Mouse (Mus musculus): Measurements from ENCODE around the gene Adnp. TPM values are rescaled to one million over a fixed set of nuclear protein-coding genes. Genes with fewer than 3 reads are reported as not detected.

Adnp gene
- 100 to 1,000 TPM; 107 to 121 TPM for total RNA-seq (2021)

GRCm38 (mm10) chr2:168206725-168207644, at the start of gene Adnp:
TSS of gene Adnp (minus strand) at chr2:168207112.
- intact Hi-C loops (cut with DNase I), result no loop called here
- DNase-seq (ENCODE audit: extremely low spot score in 1 of 2, low spot score in 2 of 2), result peak; percentile 93 to 99

GRCm38 (mm10) chr2:168256506-168256905, 49.6 kb upstream of the Adnp start:
- intact Hi-C loops (cut with DNase I), result no loop called here
- no peak for DNase-seq (ENCODE audit: extremely low spot score in 1 of 2, low spot score in 2 of 2)

- peak; percentile 48 to 55 for DNase-seq (ENCODE audit: extremely low spot score in 1 of 2, low spot score in 2 of 2)
- intact Hi-C loops (cut with DNase I), result no loop called here
Measured at GRCm38 (mm10) chr2:168253822-168254221, 46.9 kb upstream of the Adnp start.

- intact Hi-C loops (cut with DNase I), result no loop called here
Measured at GRCm38 (mm10) chr2:168252639-168253292, 45.9 kb upstream of the Adnp start.

GRCm38 (mm10) chr2:168250270-168250669, 43.4 kb upstream of the Adnp start:
- peak; percentile 81 to 82 for DNase-seq (ENCODE audit: extremely low spot score in 1 of 2, low spot score in 2 of 2)

More at GRCm38 (mm10) chr2:168252639-168253292, 45.9 kb upstream of the Adnp start:
- DNase-seq (ENCODE audit: extremely low spot score in 1 of 2, low spot score in 2 of 2), result peak in 1 of 2 experiments; percentile 32

GRCm38 (mm10) chr2:168248856-168249245, 41.9 kb upstream of the Adnp start:
- peak in 1 of 2 experiments; percentile 45 for DNase-seq (ENCODE audit: extremely low spot score in 1 of 2, low spot score in 2 of 2)
- intact Hi-C loops (cut with DNase I), result loop anchor here (1.0 kb wide), 1 partner anchor 196 kb away; no protein-coding TSS in a partner anchor

More at GRCm38 (mm10) chr2:168250270-168250669, 43.4 kb upstream of the Adnp start:
- intact Hi-C loops (cut with DNase I), result loop anchor here (2.0 kb wide), 1 partner anchor 379 kb away; no protein-coding TSS in a partner anchor

- no peak for DNase-seq (ENCODE audit: extremely low spot score in 1 of 2, low spot score in 2 of 2)
- intact Hi-C loops (cut with DNase I), result no loop called here
Measured at GRCm38 (mm10) chr2:168248167-168248855, 41.4 kb upstream of the Adnp start.

- no peak for DNase-seq (ENCODE audit: extremely low spot score in 1 of 2, low spot score in 2 of 2)
- intact Hi-C loops (cut with DNase I), result no loop called here
Measured at GRCm38 (mm10) chr2:168245571-168245970, 38.7 kb upstream of the Adnp start.

GRCm38 (mm10) chr2:168243278-168243677, 36.4 kb upstream of the Adnp start:
- DNase-seq (ENCODE audit: extremely low spot score in 1 of 2, low spot score in 2 of 2), result no peak
- intact Hi-C loops (cut with DNase I), result no loop called here

GRCm38 (mm10) chr2:168242841-168243240, 35.9 kb upstream of the Adnp start:
- no peak for DNase-seq (ENCODE audit: extremely low spot score in 1 of 2, low spot score in 2 of 2)
- intact Hi-C loops (cut with DNase I), result no loop called here

GRCm38 (mm10) chr2:168238335-168238734, 31.4 kb upstream of the Adnp start:
- intact Hi-C loops (cut with DNase I), result no loop called here
- DNase-seq (ENCODE audit: extremely low spot score in 1 of 2, low spot score in 2 of 2), result no peak

- intact Hi-C loops (cut with DNase I), result no loop called here
- no peak for DNase-seq (ENCODE audit: extremely low spot score in 1 of 2, low spot score in 2 of 2)
Measured at GRCm38 (mm10) chr2:168233286-168233685, 26.4 kb upstream of the Adnp start.

- no peak for DNase-seq (ENCODE audit: extremely low spot score in 1 of 2, low spot score in 2 of 2)
- intact Hi-C loops (cut with DNase I), result no loop called here
Measured at GRCm38 (mm10) chr2:168231471-168231829, 24.5 kb upstream of the Adnp start.

- intact Hi-C loops (cut with DNase I), result no loop called here
- peak in 1 of 2 experiments; percentile 71 for DNase-seq (ENCODE audit: extremely low spot score in 1 of 2, low spot score in 2 of 2)
Measured at GRCm38 (mm10) chr2:168230773-168231470, 24.0 kb upstream of the Adnp start.

GRCm38 (mm10) chr2:168230026-168230728, 23.3 kb upstream of the Adnp start, which contains the start of the genes Gm20716, Dpm1 and Mocs3:
TSS of gene Gm20716 (minus strand) at chr2:168230364.
TSS of gene Dpm1 (minus strand) at chr2:168230591.
TSS of gene Mocs3 (plus strand) at chr2:168230622.
- intact Hi-C loops (cut with DNase I), result no loop called here

GRCm38 (mm10) chr2:168229116-168230025, 22.5 kb upstream of the Adnp start:
- intact Hi-C loops (cut with DNase I), result no loop called here

More at GRCm38 (mm10) chr2:168230026-168230728, 23.3 kb upstream of the Adnp start, which contains the start of the genes Gm20716, Dpm1 and Mocs3:
- peak; percentile 82 to 91 for DNase-seq (ENCODE audit: extremely low spot score in 1 of 2, low spot score in 2 of 2)

GRCm38 (mm10) chr2:168223326-168223725, 16.4 kb upstream of the Adnp start:
- intact Hi-C loops (cut with DNase I), result no loop called here
- no peak for DNase-seq (ENCODE audit: extremely low spot score in 1 of 2, low spot score in 2 of 2)

More at GRCm38 (mm10) chr2:168229116-168230025, 22.5 kb upstream of the Adnp start:
- DNase-seq (ENCODE audit: extremely low spot score in 1 of 2, low spot score in 2 of 2), result peak in 1 of 2 experiments; percentile 59
